9 mouse cellular contexts compared by ENCODE assay signal in the genomic region with DNA sequence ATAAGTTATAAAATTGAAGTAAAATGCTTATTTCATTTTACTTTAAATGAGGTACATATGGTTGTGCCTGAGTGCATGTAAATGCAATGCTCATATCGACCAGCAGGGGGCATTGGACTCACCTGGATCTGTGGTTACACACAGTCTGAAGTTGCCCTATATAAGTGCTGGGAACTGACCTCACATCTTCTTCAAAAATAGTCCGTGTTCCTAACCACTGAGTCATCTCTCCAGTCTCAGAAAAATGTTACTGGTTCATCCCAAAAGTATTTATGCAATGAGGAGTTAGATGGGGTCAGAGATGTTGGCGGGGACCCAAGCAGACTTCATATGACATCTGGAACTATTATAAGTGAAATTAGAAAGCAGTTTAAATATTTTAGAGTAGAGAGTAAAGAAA. TPM values are rescaled to one million over a fixed set of nuclear protein-coding genes. Genes with fewer than 3 reads are reported as not detected.
A peak's percentile ranks its signal among the peaks of the same experiment; 100 is the strongest.
DNase-seq lines count a peak whose midpoint lies in the region; ATAC-seq and TF ChIP-seq lines count a peak whose summit lies in the region.
"Had no signal": no experiment of that assay in that cellular context is flagged by ENCODE, and none has a peak within 500 bp of the region (broad histone marks: within the 10 kb centered on the region; RNA-seq: fewer than 3 reads in every experiment).

No protein-coding gene starts in this region.

- 46% methylated on average over 3 of the region's 3 CpGs for WGBS in heart, postnatal 0 days

- H3K9ac ChIP-seq in heart, postnatal 0 days (replicated peaks; ENCODE audit: low read depth, low read length), result no peak overlapping the region
- H3K9ac ChIP-seq: neural tube, embryonic 13.5 days had no signal

- no peak for TF ChIP-seq EP300 in heart, postnatal 0 days (IDR thresholded peaks at IDR 0.05; ENCODE audit: low read depth)

- ATAC-seq in heart, postnatal 0 days (ENCODE audit: insufficient read depth, low read depth), result no peak
- ATAC-seq in erythroblast, adult 5-6 weeks (replicated peaks; ENCODE audit: low FRiP score, poor library complexity, severe bottlenecking), result peak; percentile 74
- ATAC-seq in neutrophil, adult 5-6 weeks (ENCODE audit: extremely low read depth, insufficient number of reproducible peaks, low FRiP score, poor library complexity, severe bottlenecking), result peak; percentile 78; the same call in 1 of the 2 replicates

- no peaks in the 10 kb centered on the region for H3K36me3 ChIP-seq in heart, postnatal 0 days (replicated peaks; ENCODE audit: control insufficient read depth, insufficient read depth, low read length)
- no peaks in the 10 kb centered on the region for H3K36me3 ChIP-seq in E14TG2a.4 (ENCODE audit: insufficient read depth, low read length)
- H3K36me3 ChIP-seq: neural tube, embryonic 13.5 days had no signal

- no peak overlapping the region for H3K4me2 ChIP-seq in heart, postnatal 0 days (ENCODE audit: low read depth, low read length)
- H3K4me2 ChIP-seq: neural tube, embryonic 13.5 days had no signal

- H3K4me1 ChIP-seq in heart, postnatal 0 days (ENCODE audit: control insufficient read depth, insufficient read depth), result no peaks in the 10 kb centered on the region
- peaks cover 15% of the 10 kb centered on the region for H3K4me1 ChIP-seq in E14TG2a.4 (replicated peaks; ENCODE audit: low read depth, low read length)
- H3K4me1 ChIP-seq: neural tube, embryonic 13.5 days had no signal

- 0 out of 2 replicates have a peak, but pooled peaks have one; percentile 22 for TF ChIP-seq CTCF in heart, postnatal 0 days (IDR thresholded peaks at IDR 0.05; ENCODE audit: low read depth)
- peak; percentile 85 for TF ChIP-seq CTCF in E14TG2a.4 (conservative IDR thresholded peaks at IDR 0.05; ENCODE audit: low read length)

- DNase-seq in heart, postnatal 0 days (ENCODE audit: low spot score), result no peak
- no peak for DNase-seq in heart, adult 8-10 months (ENCODE audit: low spot score)
- no peak for DNase-seq in testis, postnatal 14 days (ENCODE audit: low spot score)
- no peak for DNase-seq in layer of hippocampus, postnatal 10 days (ENCODE audit: low spot score in 2 of 2)
- DNase-seq in urinary bladder, adult 18-20 months (ENCODE audit: low spot score in 2 of 2), result no peak

- H3K27me3 ChIP-seq in heart, postnatal 0 days (ENCODE audit: control insufficient read depth, insufficient read depth, low read length), result no peaks in the 10 kb centered on the region
- 0 out of 2 replicates have a peak, but pooled peaks cover 7% of the 10 kb centered on the region for H3K27me3 ChIP-seq in E14TG2a.4 (ENCODE audit: insufficient read depth, low read length)
- H3K27me3 ChIP-seq: neural tube, embryonic 13.5 days had no signal

- peaks cover 5% of the 10 kb centered on the region; the same call in 1 of the 2 replicates for H3K9me3 ChIP-seq in heart, postnatal 0 days (replicated peaks; ENCODE audit: control insufficient read depth, low read length)
- peaks cover 5% of the 10 kb centered on the region; the same call in 1 of the 2 replicates for H3K9me3 ChIP-seq in E14TG2a.4 (ENCODE audit: low read length)
- H3K9me3 ChIP-seq: neural tube, embryonic 13.5 days had no signal

- no peak overlapping the region for H3K4me3 ChIP-seq in heart, postnatal 0 days (ENCODE audit: low read depth, low read length)
- H3K4me3 ChIP-seq in E14TG2a.4 (replicated peaks; ENCODE audit: low read length), result no peak overlapping the region
- H3K4me3 ChIP-seq: neural tube, embryonic 13.5 days had no signal

- H3K27ac ChIP-seq in heart, postnatal 0 days (ENCODE audit: low read depth), result no peak overlapping the region
- H3K27ac ChIP-seq: neural tube, embryonic 13.5 days had no signal

RNA-seq across cellular contexts. Expression of gene Otud1, which starts 25.4 kb away (rescaled TPM):
- total RNA-seq in heart, postnatal 0 days (2014; rRNA removed; ENCODE audit: low replicate concordance), result 10.6 and 38.4 TPM in 2 replicates
- polyA plus RNA-seq in heart, postnatal 0 days (2015; fragmentation: Nextera tagmentation; extraction: Ambion mirVana), result 4.4 and 5.6 TPM in 2 replicates
- total RNA-seq in heart, adult 8-10 months (2022), result 10 to 100 TPM; 12.5 to 30.7 (median 21.5) TPM
- total RNA-seq in erythroblast, adult 5-6 weeks (2015; ENCODE audit: low replicate concordance), result 1.3 and 5.6 TPM in 2 replicates
- 2.1 and 2.8 TPM in 2 replicates for total RNA-seq in erythroblast, adult 5-6 weeks (2017; ENCODE audit: low replicate concordance)
- total RNA-seq in neutrophil, adult 5-6 weeks (2017), result 32.0 and 33.5 TPM in 2 replicates
- total RNA-seq in layer of hippocampus, postnatal 10 days (2021), result 1 to 10 TPM; 7.4 to 7.7 TPM
